Mouse (Mus musculus): ENCODE data around the gene Csde1. TPM values are rescaled to one million over a fixed set of nuclear protein-coding genes. Genes with fewer than 3 reads are reported as not detected.
A peak's percentile ranks its signal among the peaks of the same experiment; 100 is the strongest.

Csde1 gene
- polyA plus RNA-seq, 1 experiment from 2014 or later: 302 TPM

DNA sequence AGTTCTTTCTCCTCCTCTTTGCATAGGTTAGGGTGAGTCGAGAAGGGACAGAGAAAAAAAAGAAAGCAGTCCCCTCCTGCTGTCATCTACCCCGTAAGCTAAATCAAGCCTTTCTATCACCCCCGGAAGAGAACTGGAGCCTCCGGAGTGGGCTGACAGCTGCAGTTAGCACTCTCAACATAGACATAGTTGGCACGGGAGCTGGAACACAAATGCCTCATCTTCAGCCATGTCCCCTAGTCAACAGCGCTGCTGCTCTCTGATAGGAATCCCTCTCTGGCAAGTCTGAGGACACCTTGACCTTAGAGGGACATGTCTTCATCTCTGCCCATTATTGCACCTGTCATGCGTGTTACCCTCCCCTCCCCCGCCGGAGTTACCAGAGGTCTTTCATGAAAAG is 59.1 kb downstream of the Csde1 start:
- peak; percentile 49; the same call in 1 of the 2 replicates for ATAC-seq (replicated peaks; ENCODE audit: extremely low read depth, insufficient read depth, low FRiP score)
- H3K9ac ChIP-seq (ENCODE audit: low read length): no peak overlapping the region
- no peaks in the 10 kb centered on the region for H3K9me3 ChIP-seq (replicated peaks; ENCODE audit: control insufficient read depth, low read length)
- 63% methylated on average over 9 of the region's 9 CpGs for WGBS
- peaks cover 3% of the 10 kb centered on the region for H3K4me1 ChIP-seq (ENCODE audit: control insufficient read depth, insufficient read depth, low read length)
- no peak overlapping the region for H3K4me2 ChIP-seq (ENCODE audit: low read depth, low read length)
- H3K4me3 ChIP-seq (ENCODE audit: low read length): no peak overlapping the region
- H3K27me3 ChIP-seq (ENCODE audit: control insufficient read depth, insufficient read depth, low read length): no peaks in the 10 kb centered on the region
- no peak overlapping the region for H3K27ac ChIP-seq (ENCODE audit: low read length)
- H3K36me3 ChIP-seq (ENCODE audit: control insufficient read depth, insufficient read depth): no peaks in the 10 kb centered on the region

DNA sequence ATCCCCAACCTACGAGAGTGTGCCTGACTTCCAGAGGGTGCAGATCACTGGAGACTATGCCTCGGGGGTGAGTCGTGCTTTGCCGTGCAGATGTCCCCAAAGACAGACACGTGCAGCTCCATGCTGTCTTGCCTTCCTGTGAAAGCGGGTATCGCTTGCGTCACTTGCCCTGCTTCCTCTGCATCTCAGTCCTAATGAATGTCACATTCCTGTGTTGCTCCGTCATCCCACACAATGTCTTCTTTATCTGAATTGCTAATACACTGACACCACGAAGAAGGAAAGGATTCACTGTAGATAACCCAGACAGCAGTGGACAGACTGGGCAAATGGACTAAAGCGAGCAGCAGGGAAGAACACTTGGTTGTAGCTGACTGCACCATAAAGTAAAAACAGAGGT is 60.8 kb downstream of the Csde1 start:
- no peaks in the 10 kb centered on the region for H3K9me3 ChIP-seq (replicated peaks; ENCODE audit: control insufficient read depth, low read length)
- H3K36me3 ChIP-seq (ENCODE audit: control insufficient read depth, insufficient read depth): no peaks in the 10 kb centered on the region
- ATAC-seq (replicated peaks; ENCODE audit: extremely low read depth, insufficient read depth, low FRiP score): 0 out of 2 replicates have a peak, but pooled peaks have one; percentile 34
- no peak overlapping the region for H3K4me2 ChIP-seq (ENCODE audit: low read depth, low read length)
- H3K4me1 ChIP-seq (ENCODE audit: control insufficient read depth, insufficient read depth, low read length): peaks cover 3% of the 10 kb centered on the region
- H3K9ac ChIP-seq (ENCODE audit: low read length): no peak overlapping the region
- H3K4me3 ChIP-seq (ENCODE audit: low read length): no peak overlapping the region
- no peak overlapping the region for H3K27ac ChIP-seq (ENCODE audit: low read length)
- WGBS: 41% methylated on average over 11 of the region's 11 CpGs
- H3K27me3 ChIP-seq (ENCODE audit: control insufficient read depth, insufficient read depth, low read length): no peaks in the 10 kb centered on the region

DNA sequence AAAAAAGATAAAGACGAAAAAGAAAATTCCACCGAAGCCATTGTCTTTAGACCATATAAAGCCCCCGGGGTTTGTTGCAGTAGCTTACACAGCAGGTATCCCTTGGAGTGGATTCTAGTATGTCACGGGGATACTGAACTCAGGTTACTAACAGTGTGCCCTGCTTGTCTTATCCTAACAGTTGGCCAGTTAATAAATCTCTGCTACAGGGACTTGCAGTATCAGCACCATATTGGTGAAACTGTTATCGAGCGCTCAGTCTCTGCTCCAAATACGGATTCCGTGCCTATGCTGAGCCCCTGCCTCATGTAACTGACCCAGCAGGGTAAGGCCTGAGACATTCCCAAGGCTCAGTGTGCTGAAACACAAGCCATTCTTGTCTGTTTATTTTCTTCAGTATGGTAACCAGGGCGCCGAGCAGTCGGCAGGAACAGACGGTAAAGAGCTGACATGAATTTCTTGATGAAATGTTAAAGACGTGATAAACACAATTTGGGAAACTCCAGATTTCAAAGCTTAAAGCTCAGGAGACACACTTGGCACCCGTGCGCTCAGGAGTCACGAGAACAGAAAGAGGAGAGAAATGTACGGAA is 61.7 kb downstream of the Csde1 start:
- peaks cover 3% of the 10 kb centered on the region for H3K4me1 ChIP-seq (ENCODE audit: control insufficient read depth, insufficient read depth, low read length)
- WGBS: 78% methylated on average over 17 of the region's 17 CpGs
- no peak overlapping the region for H3K9ac ChIP-seq (ENCODE audit: low read length)
- no peaks in the 10 kb centered on the region for H3K9me3 ChIP-seq (replicated peaks; ENCODE audit: control insufficient read depth, low read length)
- no peaks in the 10 kb centered on the region for H3K27me3 ChIP-seq (ENCODE audit: control insufficient read depth, insufficient read depth, low read length)
- no peak overlapping the region for H3K27ac ChIP-seq (ENCODE audit: low read length)
- H3K4me2 ChIP-seq (ENCODE audit: low read depth, low read length): no peak overlapping the region
- ATAC-seq (replicated peaks; ENCODE audit: extremely low read depth, insufficient read depth, low FRiP score): no peak
- H3K36me3 ChIP-seq (ENCODE audit: control insufficient read depth, insufficient read depth): no peaks in the 10 kb centered on the region
- H3K4me3 ChIP-seq (ENCODE audit: low read length): no peak overlapping the region

DNA sequence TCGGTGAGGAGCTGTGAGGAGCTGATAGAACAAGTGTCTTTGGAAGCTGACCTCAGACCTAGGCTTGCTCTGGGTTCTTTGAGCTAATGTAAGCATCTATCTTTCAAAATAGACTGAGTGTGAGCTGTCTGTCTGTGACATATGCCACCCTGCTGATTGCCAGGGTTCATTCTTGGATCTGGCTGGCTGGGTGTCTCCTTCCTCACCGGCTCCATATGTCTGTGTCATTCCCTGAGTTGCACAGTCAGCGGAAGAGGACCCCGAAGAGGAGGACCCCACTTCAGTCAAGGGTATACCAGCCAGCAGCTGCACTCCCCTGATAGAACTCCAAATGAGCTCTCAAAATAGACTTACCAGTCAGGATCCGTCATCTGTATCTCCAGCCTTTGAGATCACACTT is 62.5 kb downstream of the Csde1 start:
- no peak for ATAC-seq (replicated peaks; ENCODE audit: extremely low read depth, insufficient read depth, low FRiP score)
- WGBS: 49% methylated on average over 5 of the region's 5 CpGs
- no peak overlapping the region; the same call in 1 of the 2 replicates for H3K27ac ChIP-seq (ENCODE audit: low read length)

DNA sequence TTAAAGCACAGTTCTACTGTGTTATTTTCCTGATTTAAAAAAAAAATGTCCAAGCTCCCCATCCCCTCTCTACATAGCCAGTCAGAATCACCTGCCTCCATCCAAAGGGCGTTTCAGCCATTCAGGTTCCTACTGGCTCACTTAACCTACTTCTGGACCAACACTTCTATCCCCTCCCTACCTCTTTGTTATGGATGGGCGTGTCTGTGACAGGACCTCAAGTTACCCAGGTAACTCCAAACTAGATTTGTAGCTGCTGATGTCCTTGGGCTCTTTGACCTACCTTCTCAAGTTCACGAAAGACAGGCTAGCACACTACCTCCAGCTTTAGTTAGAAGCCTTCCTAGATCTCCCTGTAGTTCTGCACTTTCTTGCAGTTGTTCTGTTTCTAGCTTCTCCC is 65.8 kb downstream of the Csde1 start:
- H3K27me3 ChIP-seq (ENCODE audit: control insufficient read depth, insufficient read depth, low read length): no peaks in the 10 kb centered on the region
- no peak overlapping the region for H3K4me2 ChIP-seq (ENCODE audit: low read depth, low read length)
- H3K9ac ChIP-seq (ENCODE audit: low read length): no peak overlapping the region
- H3K4me1 ChIP-seq (ENCODE audit: control insufficient read depth, insufficient read depth, low read length): peaks cover 3% of the 10 kb centered on the region
- no peak overlapping the region for H3K27ac ChIP-seq (ENCODE audit: low read length)
- H3K9me3 ChIP-seq (replicated peaks; ENCODE audit: control insufficient read depth, low read length): no peaks in the 10 kb centered on the region
- no peaks in the 10 kb centered on the region for H3K36me3 ChIP-seq (ENCODE audit: control insufficient read depth, insufficient read depth)
- no peak for ATAC-seq (replicated peaks; ENCODE audit: extremely low read depth, insufficient read depth, low FRiP score)
- no peak overlapping the region for H3K4me3 ChIP-seq (ENCODE audit: low read length)
- WGBS: 68% methylated on average over 3 of the region's 3 CpGs

More for the DNA sequence above, 62.5 kb downstream of the Csde1 start:
- no peaks in the 10 kb centered on the region for H3K9me3 ChIP-seq (replicated peaks; ENCODE audit: control insufficient read depth, low read length)
- H3K4me1 ChIP-seq (ENCODE audit: control insufficient read depth, insufficient read depth, low read length): peaks cover 3% of the 10 kb centered on the region
- no peak overlapping the region for H3K4me2 ChIP-seq (ENCODE audit: low read depth, low read length)
- H3K27me3 ChIP-seq (ENCODE audit: control insufficient read depth, insufficient read depth, low read length): no peaks in the 10 kb centered on the region
- no peaks in the 10 kb centered on the region for H3K36me3 ChIP-seq (ENCODE audit: control insufficient read depth, insufficient read depth)
- H3K9ac ChIP-seq (ENCODE audit: low read length): no peak overlapping the region
- H3K4me3 ChIP-seq (ENCODE audit: low read length): no peak overlapping the region

DNA sequence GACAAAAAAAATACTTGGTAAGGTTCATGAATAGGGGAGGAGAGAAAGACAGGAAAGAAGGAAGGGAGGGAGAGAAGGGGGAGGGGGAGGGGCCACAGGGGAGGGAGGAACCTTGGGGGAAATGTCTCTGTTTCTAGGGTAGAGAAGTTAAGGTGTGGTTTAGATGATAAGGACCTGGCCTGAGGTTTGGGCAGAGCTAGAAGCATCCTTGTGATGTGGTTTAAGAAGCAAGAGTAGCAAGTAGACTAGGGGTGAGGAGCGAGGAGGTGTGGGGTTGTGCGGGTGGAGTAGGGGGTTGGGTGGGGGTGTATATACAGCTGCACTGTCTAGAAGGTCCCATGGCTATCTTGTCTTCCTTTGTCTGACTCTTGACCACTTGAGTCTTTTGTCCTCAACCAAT is 71.5 kb downstream of the Csde1 start:
- Histone ChIP-seq H3K4me2 (ENCODE audit: low read depth, low read length) (no peak overlapping the region), H3K4me3 (ENCODE audit: low read length) (no peak overlapping the region), H3K4me1 (ENCODE audit: control insufficient read depth, insufficient read depth, low read length) (no peaks in the 10 kb centered on the region), H3K27ac (ENCODE audit: low read length) (no peak overlapping the region), H3K27me3 (ENCODE audit: control insufficient read depth, insufficient read depth, low read length) (no peaks in the 10 kb centered on the region), H3K36me3 (ENCODE audit: control insufficient read depth, insufficient read depth) (no peaks in the 10 kb centered on the region), H3K9ac (ENCODE audit: low read length) (no peak overlapping the region), H3K9me3 (replicated peaks; ENCODE audit: control insufficient read depth, low read length) (no peaks in the 10 kb centered on the region)
- peak; percentile 67; the same call in 1 of the 2 replicates for ATAC-seq (replicated peaks; ENCODE audit: extremely low read depth, insufficient read depth, low FRiP score)
- WGBS: 75% methylated on average over 2 of the region's 2 CpGs

DNA sequence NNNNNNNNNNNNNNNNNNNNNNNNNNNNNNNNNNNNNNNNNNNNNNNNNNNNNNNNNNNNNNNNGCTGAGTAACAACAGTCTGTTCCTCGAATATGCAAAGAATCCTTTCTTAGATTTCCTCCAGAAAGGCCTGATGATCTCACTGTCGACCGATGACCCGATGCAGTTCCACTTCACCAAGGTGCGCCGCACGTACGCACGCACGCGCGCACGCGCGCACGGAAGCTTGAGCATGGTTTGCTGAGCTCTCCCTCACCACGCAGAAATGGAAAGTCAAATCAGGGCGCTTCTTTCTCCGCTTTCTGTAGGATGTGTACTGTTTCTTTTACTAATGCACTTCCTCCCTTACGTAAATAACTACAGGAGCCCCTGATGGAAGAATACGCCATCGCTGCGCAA is 78.4 kb downstream of the Csde1 start:
- Histone ChIP-seq H3K9ac (ENCODE audit: low read length) (no peak overlapping the region), H3K27ac (ENCODE audit: low read length) (no peak overlapping the region), H3K36me3 (ENCODE audit: control insufficient read depth, insufficient read depth) (no peaks in the 10 kb centered on the region), H3K9me3 (replicated peaks; ENCODE audit: control insufficient read depth, low read length) (no peaks in the 10 kb centered on the region), H3K4me3 (ENCODE audit: low read length) (no peak overlapping the region), H3K4me2 (ENCODE audit: low read depth, low read length) (no peak overlapping the region), H3K27me3 (ENCODE audit: control insufficient read depth, insufficient read depth, low read length) (no peaks in the 10 kb centered on the region), H3K4me1 (ENCODE audit: control insufficient read depth, insufficient read depth, low read length) (peaks cover 4% of the 10 kb centered on the region)
- 72% methylated on average over 23 of the region's 23 CpGs for WGBS
- ATAC-seq (replicated peaks; ENCODE audit: extremely low read depth, insufficient read depth, low FRiP score): no peak

DNA sequence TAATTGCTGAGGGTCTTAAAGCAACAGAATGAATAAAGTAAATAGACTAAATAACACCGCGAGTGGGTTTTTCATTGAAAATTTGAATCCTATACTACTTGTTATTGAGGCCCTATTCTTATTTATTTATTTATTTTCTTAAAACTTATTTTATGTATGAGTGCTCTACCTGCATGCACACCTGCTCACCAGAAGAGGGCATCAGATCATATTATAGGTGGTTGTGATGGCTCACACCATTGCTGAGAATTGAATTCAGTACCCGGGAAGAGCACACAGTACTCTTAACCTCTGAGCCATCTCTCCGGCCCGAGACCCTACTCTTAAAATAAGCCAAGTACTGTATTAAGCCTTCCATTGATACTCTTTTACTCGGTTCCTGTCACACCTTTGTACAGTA is 79.4 kb downstream of the Csde1 start:
- H3K4me3 ChIP-seq (ENCODE audit: low read length): no peak overlapping the region
- no peak for ATAC-seq (replicated peaks; ENCODE audit: extremely low read depth, insufficient read depth, low FRiP score)

DNA sequence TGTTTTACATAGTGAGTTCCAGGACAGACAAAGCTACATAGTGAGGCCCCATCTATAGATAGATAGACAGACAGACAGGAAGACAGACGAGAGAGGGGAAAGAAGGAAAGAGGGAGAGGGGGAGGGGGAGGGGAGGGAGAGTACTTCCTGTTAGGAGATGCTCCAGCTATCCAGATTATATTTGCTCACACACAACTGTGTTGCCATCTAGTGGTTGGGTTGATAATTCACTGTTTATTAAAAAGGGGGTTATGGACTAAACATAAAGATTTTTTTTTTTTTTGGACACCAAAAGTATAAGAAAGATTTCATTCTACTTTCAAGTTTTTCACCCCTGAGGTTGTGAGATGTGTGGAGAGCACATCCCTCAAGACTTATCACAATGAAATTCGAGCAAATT is 80.5 kb downstream of the Csde1 start:
- Histone ChIP-seq H3K4me1 (ENCODE audit: control insufficient read depth, insufficient read depth, low read length) (peaks cover 4% of the 10 kb centered on the region), H3K36me3 (ENCODE audit: control insufficient read depth, insufficient read depth) (no peaks in the 10 kb centered on the region), H3K4me3 (ENCODE audit: low read length) (no peak overlapping the region), H3K9me3 (replicated peaks; ENCODE audit: control insufficient read depth, low read length) (no peaks in the 10 kb centered on the region), H3K4me2 (ENCODE audit: low read depth, low read length) (no peak overlapping the region), H3K9ac (ENCODE audit: low read length) (no peak overlapping the region), H3K27me3 (ENCODE audit: control insufficient read depth, insufficient read depth, low read length) (no peaks in the 10 kb centered on the region), H3K27ac (ENCODE audit: low read length) (no peak overlapping the region)
- WGBS: 41% methylated on average over 2 of the region's 2 CpGs
- no peak for ATAC-seq (replicated peaks; ENCODE audit: extremely low read depth, insufficient read depth, low FRiP score)

More for the DNA sequence above, 79.4 kb downstream of the Csde1 start:
- no peaks in the 10 kb centered on the region for H3K36me3 ChIP-seq (ENCODE audit: control insufficient read depth, insufficient read depth)
- no peak overlapping the region for H3K4me2 ChIP-seq (ENCODE audit: low read depth, low read length)
- no peak overlapping the region for H3K27ac ChIP-seq (ENCODE audit: low read length)
- H3K9ac ChIP-seq (ENCODE audit: low read length): no peak overlapping the region
- no peaks in the 10 kb centered on the region for H3K27me3 ChIP-seq (ENCODE audit: control insufficient read depth, insufficient read depth, low read length)
- H3K4me1 ChIP-seq (ENCODE audit: control insufficient read depth, insufficient read depth, low read length): peaks cover 4% of the 10 kb centered on the region
- 77% methylated on average over 6 of the region's 6 CpGs for WGBS
- H3K9me3 ChIP-seq (replicated peaks; ENCODE audit: control insufficient read depth, low read length): no peaks in the 10 kb centered on the region
